Mouse (Mus musculus) CD4-positive helper T cell, adult 2 months (primary cell): ENCODE data around the gene Fam72a.

Experiments used
- DNase-seq: peaks from one replicate; pipeline ENCODE4 v3.0.0-alpha.2; 2012; ENCODE audit warnings: low read depth, missing footprints, low spot score

Fam72a gene

GRCm38 (mm10) chr1:131526371-131527270 is 1.1 kb upstream of the Fam72a start:
- peak; percentile 75 for DNase-seq

- DNase-seq = no peak
Observed at GRCm38 (mm10) chr1:131528081-131528507, 391 bp downstream of the Fam72a start.

GRCm38 (mm10) chr1:131528561-131529166 is 961 bp downstream of the Fam72a start:
- peak; percentile 22 for DNase-seq

- no peak for DNase-seq
Observed at GRCm38 (mm10) chr1:131539771-131540170, 12.1 kb downstream of the Fam72a start.

GRCm38 (mm10) chr1:131540795-131541194 is 13.1 kb downstream of the Fam72a start:
- no peak for DNase-seq

GRCm38 (mm10) chr1:131541431-131541830 is 13.7 kb downstream of the Fam72a start:
- no peak for DNase-seq

- no peak for DNase-seq
Observed at GRCm38 (mm10) chr1:131541903-131542302, 14.2 kb downstream of the Fam72a start.

GRCm38 (mm10) chr1:131543886-131544565 is 16.3 kb downstream of the Fam72a start:
- DNase-seq = no peak

GRCm38 (mm10) chr1:131546798-131547690 is 19.3 kb downstream of the Fam72a start:
- DNase-seq = no peak

GRCm38 (mm10) chr1:131548494-131549365 is 21.0 kb downstream of the Fam72a start:
- no peak for DNase-seq

- DNase-seq = no peak
Observed at GRCm38 (mm10) chr1:131551956-131552355, 24.3 kb downstream of the Fam72a start.

- DNase-seq = no peak
Observed at GRCm38 (mm10) chr1:131553428-131553827, 25.7 kb downstream of the Fam72a start.

GRCm38 (mm10) chr1:131555042-131555812 is 27.5 kb downstream of the Fam72a start:
- peak; percentile 87 for DNase-seq

- no peak for DNase-seq
Observed at GRCm38 (mm10) chr1:131560500-131560899, 32.8 kb downstream of the Fam72a start.

GRCm38 (mm10) chr1:131562081-131562480 is 34.4 kb downstream of the Fam72a start:
- DNase-seq = no peak

- DNase-seq = peak; percentile 44
Observed at GRCm38 (mm10) chr1:131566056-131566455, 38.4 kb downstream of the Fam72a start.

GRCm38 (mm10) chr1:131569721-131570120 is 42.0 kb downstream of the Fam72a start:
- DNase-seq = no peak

- no peak for DNase-seq
Observed at GRCm38 (mm10) chr1:131570391-131570790, 42.7 kb downstream of the Fam72a start.

GRCm38 (mm10) chr1:131573721-131574120 is 46.0 kb downstream of the Fam72a start:
- peak; percentile 63 for DNase-seq
